Mouse (Mus musculus): ENCODE results near the gene Frmd4a. TPM values are rescaled to one million over a fixed set of nuclear protein-coding genes. Genes with fewer than 3 reads are reported as not detected.

Gene Frmd4a
- polyA plus RNA-seq, 1 experiment: 106 TPM

GRCm38 (mm10) chr2:4501257-4502027 is 483.9 kb downstream of the Frmd4a start:
- DNase-seq (ENCODE audit: low read depth): no peak
- no peak for TF ChIP-seq POLR2A (IDR thresholded peaks at IDR 0.05; ENCODE audit: borderline replicate concordance, extremely low read depth, insufficient read depth, insufficient read length, poor library complexity, severe bottlenecking)
- no peak for TF ChIP-seq CTCF (IDR thresholded peaks at IDR 0.05; ENCODE audit: borderline replicate concordance, extremely low read depth, insufficient read depth, insufficient read length)

- no peak for DNase-seq (ENCODE audit: low read depth)
- TF ChIP-seq CTCF (IDR thresholded peaks at IDR 0.05; ENCODE audit: borderline replicate concordance, extremely low read depth, insufficient read depth, insufficient read length): no peak
- no peak for TF ChIP-seq POLR2A (IDR thresholded peaks at IDR 0.05; ENCODE audit: borderline replicate concordance, extremely low read depth, insufficient read depth, insufficient read length, poor library complexity, severe bottlenecking)
Measured at GRCm38 (mm10) chr2:4504413-4504812, 486.9 kb downstream of the Frmd4a start.

- TF ChIP-seq CTCF (IDR thresholded peaks at IDR 0.05; ENCODE audit: borderline replicate concordance, extremely low read depth, insufficient read depth, insufficient read length): no peak
- no peak for TF ChIP-seq POLR2A (IDR thresholded peaks at IDR 0.05; ENCODE audit: borderline replicate concordance, extremely low read depth, insufficient read depth, insufficient read length, poor library complexity, severe bottlenecking)
- no peak for DNase-seq (ENCODE audit: low read depth)
Measured at GRCm38 (mm10) chr2:4505695-4506094, 488.2 kb downstream of the Frmd4a start.

GRCm38 (mm10) chr2:4506659-4507058 is 489.1 kb downstream of the Frmd4a start:
- no peak for DNase-seq (ENCODE audit: low read depth)
- TF ChIP-seq CTCF (IDR thresholded peaks at IDR 0.05; ENCODE audit: borderline replicate concordance, extremely low read depth, insufficient read depth, insufficient read length) (no peak), POLR2A (IDR thresholded peaks at IDR 0.05; ENCODE audit: borderline replicate concordance, extremely low read depth, insufficient read depth, insufficient read length, poor library complexity, severe bottlenecking) (no peak)

GRCm38 (mm10) chr2:4507887-4508615 is 490.5 kb downstream of the Frmd4a start:
- TF ChIP-seq POLR2A (IDR thresholded peaks at IDR 0.05; ENCODE audit: borderline replicate concordance, extremely low read depth, insufficient read depth, insufficient read length, poor library complexity, severe bottlenecking) (no peak), CTCF (IDR thresholded peaks at IDR 0.05; ENCODE audit: borderline replicate concordance, extremely low read depth, insufficient read depth, insufficient read length) (no peak)
- DNase-seq (ENCODE audit: low read depth): peak; percentile 83

GRCm38 (mm10) chr2:4508959-4509615 is 491.6 kb downstream of the Frmd4a start:
- DNase-seq (ENCODE audit: low read depth): no peak

GRCm38 (mm10) chr2:4509739-4510138 is 492.2 kb downstream of the Frmd4a start:
- TF ChIP-seq CTCF (IDR thresholded peaks at IDR 0.05; ENCODE audit: borderline replicate concordance, extremely low read depth, insufficient read depth, insufficient read length) (no peak), POLR2A (IDR thresholded peaks at IDR 0.05; ENCODE audit: borderline replicate concordance, extremely low read depth, insufficient read depth, insufficient read length, poor library complexity, severe bottlenecking) (no peak)
- peak; percentile 34 for DNase-seq (ENCODE audit: low read depth)

More at GRCm38 (mm10) chr2:4508959-4509615, 491.6 kb downstream of the Frmd4a start:
- TF ChIP-seq CTCF (IDR thresholded peaks at IDR 0.05; ENCODE audit: borderline replicate concordance, extremely low read depth, insufficient read depth, insufficient read length) (no peak), POLR2A (IDR thresholded peaks at IDR 0.05; ENCODE audit: borderline replicate concordance, extremely low read depth, insufficient read depth, insufficient read length, poor library complexity, severe bottlenecking) (no peak)

GRCm38 (mm10) chr2:4510208-4511079 is 492.9 kb downstream of the Frmd4a start:
- DNase-seq (ENCODE audit: low read depth): peak; percentile 62
- TF ChIP-seq POLR2A (IDR thresholded peaks at IDR 0.05; ENCODE audit: borderline replicate concordance, extremely low read depth, insufficient read depth, insufficient read length, poor library complexity, severe bottlenecking): no peak
- TF ChIP-seq CTCF (IDR thresholded peaks at IDR 0.05; ENCODE audit: borderline replicate concordance, extremely low read depth, insufficient read depth, insufficient read length): no peak

- no peak for DNase-seq (ENCODE audit: low read depth)
- no peak for TF ChIP-seq POLR2A (IDR thresholded peaks at IDR 0.05; ENCODE audit: borderline replicate concordance, extremely low read depth, insufficient read depth, insufficient read length, poor library complexity, severe bottlenecking)
- no peak for TF ChIP-seq CTCF (IDR thresholded peaks at IDR 0.05; ENCODE audit: borderline replicate concordance, extremely low read depth, insufficient read depth, insufficient read length)
Measured at GRCm38 (mm10) chr2:4511080-4511386, 493.5 kb downstream of the Frmd4a start.

GRCm38 (mm10) chr2:4512607-4513006 is 495.1 kb downstream of the Frmd4a start:
- peak; percentile 61 for DNase-seq (ENCODE audit: low read depth)
- TF ChIP-seq CTCF (IDR thresholded peaks at IDR 0.05; ENCODE audit: borderline replicate concordance, extremely low read depth, insufficient read depth, insufficient read length) (no peak), POLR2A (IDR thresholded peaks at IDR 0.05; ENCODE audit: borderline replicate concordance, extremely low read depth, insufficient read depth, insufficient read length, poor library complexity, severe bottlenecking) (no peak)
